Mouse (Mus musculus): ENCODE results near the gene Gldn. TPM values are rescaled to one million over a fixed set of nuclear protein-coding genes. Genes with fewer than 3 reads are reported as not detected.
A peak's percentile ranks its signal among the peaks of the same experiment; 100 is the strongest.

Gene Gldn
- 1 to 10 TPM; 1.1 to 2.4 (median 1.3) TPM for total RNA-seq (2022)

- DNase-seq (ENCODE audit: low spot score in 2 of 2): peak in 1 of 2 experiments; percentile 5
Measured at GRCm38 (mm10) chr9:54286331-54286987, at the start of gene Gldn. Gene Gldn (plus strand): TSS chr9:54286486.

GRCm38 (mm10) chr9:54244869-54245665, 41.2 kb upstream of the Gldn start:
- DNase-seq (ENCODE audit: low spot score in 2 of 2): no peak

- no peak for DNase-seq (ENCODE audit: low spot score in 2 of 2)
Measured at GRCm38 (mm10) chr9:54264754-54265153, 21.5 kb upstream of the Gldn start.

- no peak for DNase-seq (ENCODE audit: low spot score in 2 of 2)
Measured at GRCm38 (mm10) chr9:54268010-54268409, 18.3 kb upstream of the Gldn start, which contains the start of gene Cyp19a1. Gene Cyp19a1 (minus strand): TSS chr9:54268110.

- no peak for DNase-seq (ENCODE audit: low spot score in 2 of 2)
Measured at GRCm38 (mm10) chr9:54269987-54270386, 16.3 kb upstream of the Gldn start.

- DNase-seq (ENCODE audit: low spot score in 2 of 2): no peak
Measured at GRCm38 (mm10) chr9:54270889-54271288, 15.4 kb upstream of the Gldn start.

GRCm38 (mm10) chr9:54275283-54275682, 11.0 kb upstream of the Gldn start:
- no peak for DNase-seq (ENCODE audit: low spot score in 2 of 2)

GRCm38 (mm10) chr9:54279046-54279589, 7.2 kb upstream of the Gldn start:
- no peak for DNase-seq (ENCODE audit: low spot score in 2 of 2)

- DNase-seq (ENCODE audit: low spot score in 2 of 2): no peak
Measured at GRCm38 (mm10) chr9:54287804-54288203, 1.5 kb downstream of the Gldn start.

GRCm38 (mm10) chr9:54299389-54299788, 13.1 kb downstream of the Gldn start:
- no peak for DNase-seq (ENCODE audit: low spot score in 2 of 2)

- DNase-seq (ENCODE audit: low spot score in 2 of 2): no peak
Measured at GRCm38 (mm10) chr9:54299792-54300191, 13.5 kb downstream of the Gldn start.

- peak in 1 of 2 experiments; percentile 56 for DNase-seq (ENCODE audit: low spot score in 2 of 2)
Measured at GRCm38 (mm10) chr9:54301255-54301654, 15.0 kb downstream of the Gldn start.

- DNase-seq (ENCODE audit: low spot score in 2 of 2): no peak
Measured at GRCm38 (mm10) chr9:54308209-54308608, 21.9 kb downstream of the Gldn start.

- no peak for DNase-seq (ENCODE audit: low spot score in 2 of 2)
Measured at GRCm38 (mm10) chr9:54308751-54309358, 22.6 kb downstream of the Gldn start.

- no peak for DNase-seq (ENCODE audit: low spot score in 2 of 2)
Measured at GRCm38 (mm10) chr9:54316363-54316762, 30.1 kb downstream of the Gldn start.

- DNase-seq (ENCODE audit: low spot score in 2 of 2): no peak
Measured at GRCm38 (mm10) chr9:54323456-54323855, 37.2 kb downstream of the Gldn start.

GRCm38 (mm10) chr9:54329201-54329600, 42.9 kb downstream of the Gldn start:
- no peak for DNase-seq (ENCODE audit: low spot score in 2 of 2)

- DNase-seq (ENCODE audit: low spot score in 2 of 2): no peak
Measured at GRCm38 (mm10) chr9:54335582-54335981, 49.3 kb downstream of the Gldn start.

- DNase-seq (ENCODE audit: low spot score in 2 of 2): peak; percentile 29 to 31
Measured at GRCm38 (mm10) chr9:54336532-54337144, 50.4 kb downstream of the Gldn start.

GRCm38 (mm10) chr9:54342026-54342425, 55.7 kb downstream of the Gldn start:
- DNase-seq (ENCODE audit: low spot score in 2 of 2): no peak

GRCm38 (mm10) chr9:54356756-54357155, 70.5 kb downstream of the Gldn start:
- no peak for DNase-seq (ENCODE audit: low spot score in 2 of 2)
